Mouse (Mus musculus): ENCODE data around the gene Rorc.

DNA sequence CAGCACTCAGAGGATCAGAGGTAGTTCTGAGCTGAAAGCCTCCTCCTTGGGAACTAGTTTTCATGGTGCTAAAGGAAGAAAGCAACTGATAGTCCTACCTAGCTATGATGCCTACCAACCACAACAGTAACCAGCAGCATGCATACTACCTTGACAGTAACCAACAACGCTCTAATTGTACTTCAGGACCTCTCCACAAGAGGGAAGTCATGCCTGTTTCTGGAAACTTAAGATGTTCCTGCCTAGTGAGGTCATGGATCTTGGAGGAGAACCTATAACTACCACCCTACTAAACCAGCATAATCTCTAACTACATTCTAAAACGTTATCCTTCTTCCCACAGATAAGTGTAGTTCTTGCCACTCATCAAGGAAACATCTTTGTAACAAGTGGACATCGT is 68.6 kb downstream of the Rorc start:
- peak; percentile 66 for TF ChIP-seq CTCF (IDR thresholded peaks at IDR 0.05)
- TF ChIP-seq EP300 (IDR thresholded peaks at IDR 0.05), result no peak

Measured in lung, postnatal 0 days (tissue).